Mouse (Mus musculus) neural tube, embryonic 10.5 days (tissue): ENCODE results near the gene Spata31d1d.
A peak's percentile ranks its signal among the peaks of the same experiment; 100 is the strongest.
"Not testable (repeated sequence)": the region's sequence is repeated elsewhere in the genome, so short reads cannot be mapped to it uniquely, and the experiment has no call there.

ENCODE experiments used
- DNase-seq: peaks from one replicate; pipeline ENCODE4 v3.0.0-alpha.2; 2017; ENCODE audit warnings: low spot score; ENCODE audit errors: extremely low spot score

Gene Spata31d1d

GRCm38 (mm10) chr13:59731652-59732051, at the start of gene Spata31d1d:
Spata31d1d (minus strand) TSS chr13:59731752.
- DNase-seq, result no peak

- DNase-seq, result not testable (repeated sequence)
Observed at GRCm38 (mm10) chr13:59779744-59780264, 48.3 kb upstream of the Spata31d1d start.

GRCm38 (mm10) chr13:59779213-59779612, 47.7 kb upstream of the Spata31d1d start:
- no peak for DNase-seq

GRCm38 (mm10) chr13:59775168-59775567, 43.6 kb upstream of the Spata31d1d start:
- no peak for DNase-seq

GRCm38 (mm10) chr13:59771257-59771656, 39.7 kb upstream of the Spata31d1d start:
- no peak for DNase-seq

GRCm38 (mm10) chr13:59770847-59771246, 39.3 kb upstream of the Spata31d1d start:
- DNase-seq, result no peak

GRCm38 (mm10) chr13:59770164-59770562, 38.6 kb upstream of the Spata31d1d start:
- peak; percentile 87 for DNase-seq

GRCm38 (mm10) chr13:59769296-59770163, 38.0 kb upstream of the Spata31d1d start, which contains the start of gene Isca1:
Isca1 (minus strand) TSS chr13:59769810.
- DNase-seq, result peak; percentile 100

- DNase-seq, result no peak
Observed at GRCm38 (mm10) chr13:59768531-59768930, 37.0 kb upstream of the Spata31d1d start.

GRCm38 (mm10) chr13:59766786-59767515, 35.4 kb upstream of the Spata31d1d start:
- no peak for DNase-seq

GRCm38 (mm10) chr13:59762791-59763190, 31.2 kb upstream of the Spata31d1d start:
- no peak for DNase-seq

GRCm38 (mm10) chr13:59756906-59757305, 25.4 kb upstream of the Spata31d1d start:
- DNase-seq, result no peak

GRCm38 (mm10) chr13:59750310-59750709, 18.8 kb upstream of the Spata31d1d start:
- no peak for DNase-seq

GRCm38 (mm10) chr13:59746711-59747110, 15.2 kb upstream of the Spata31d1d start, which contains the start of gene 1700014D04Rik:
1700014D04Rik (minus strand) TSS chr13:59746752.
- no peak for DNase-seq

- DNase-seq, result no peak
Observed at GRCm38 (mm10) chr13:59746164-59746563, 14.6 kb upstream of the Spata31d1d start.

- DNase-seq, result no peak
Observed at GRCm38 (mm10) chr13:59745462-59745861, 13.9 kb upstream of the Spata31d1d start.

- no peak for DNase-seq
Observed at GRCm38 (mm10) chr13:59741697-59742096, 10.1 kb upstream of the Spata31d1d start.

- DNase-seq, result no peak
Observed at GRCm38 (mm10) chr13:59741096-59741495, 9.5 kb upstream of the Spata31d1d start.

GRCm38 (mm10) chr13:59739397-59739796, 7.8 kb upstream of the Spata31d1d start:
- no peak for DNase-seq

- no peak for DNase-seq
Observed at GRCm38 (mm10) chr13:59738455-59738854, 6.9 kb upstream of the Spata31d1d start.

GRCm38 (mm10) chr13:59735190-59735589, 3.6 kb upstream of the Spata31d1d start:
- no peak for DNase-seq

GRCm38 (mm10) chr13:59734347-59734746, 2.8 kb upstream of the Spata31d1d start:
- not testable (repeated sequence) for DNase-seq
